Mouse (Mus musculus): ENCODE measurements around the gene Olfr968. TPM values are rescaled to one million over a fixed set of nuclear protein-coding genes. Genes with fewer than 3 reads are reported as not detected.

The Olfr968 gene
- not detected in 2 replicates for polyA plus RNA-seq (2012; rRNA removed)

DNA sequence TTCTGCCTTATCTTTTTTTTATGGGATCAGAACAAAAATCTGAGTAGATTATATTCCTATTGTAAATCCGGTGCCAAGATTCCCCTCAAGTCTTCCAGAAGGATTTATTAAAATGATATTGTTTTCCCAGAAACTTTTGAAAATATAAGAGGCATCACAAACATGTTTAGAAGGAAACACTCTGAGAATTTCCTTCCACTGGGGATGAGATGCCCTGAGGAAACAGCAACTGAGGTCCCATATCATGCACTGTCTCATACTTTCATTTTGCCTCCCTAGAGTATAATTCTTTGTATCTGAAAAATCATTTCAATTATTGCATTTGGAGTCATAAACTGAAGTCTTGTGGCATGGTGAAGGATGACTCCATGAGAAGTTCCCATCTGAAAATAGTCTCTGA, at the start of gene Olfr968:
Gene Olfr968 (minus strand): TSS at position 101 of the 400 bp plus-strand sequence.
- no peak for DNase-seq (ENCODE audit: low read depth in 1 of 2, low spot score in 2 of 2)
- Histone ChIP-seq H3K36me3 (ENCODE audit: control insufficient read depth, insufficient read depth, low read length) (no peaks in the 10 kb centered on the region), H3K27me3 (ENCODE audit: control insufficient read depth, insufficient read depth, low read length) (no peaks in the 10 kb centered on the region), H3K4me1 (ENCODE audit: control insufficient read depth, insufficient read depth, insufficient read length) (no peaks in the 10 kb centered on the region), H3K4me3 (ENCODE audit: extremely low read depth, insufficient read depth, insufficient read length) (no peak within 1 kb of the TSS), H3K27ac (ENCODE audit: insufficient read depth, low read length) (no peak within 1 kb of the TSS)
- no peak for TF ChIP-seq CTCF (IDR thresholded peaks at IDR 0.05; ENCODE audit: extremely low read depth, insufficient read depth, insufficient read length, insufficient replicate concordance)
- TF ChIP-seq POLR2A (IDR thresholded peaks at IDR 0.05; ENCODE audit: low read depth, low read length) = no peak
- WGBS = 78% methylated on average over 1 of the region's 1 CpGs

DNA sequence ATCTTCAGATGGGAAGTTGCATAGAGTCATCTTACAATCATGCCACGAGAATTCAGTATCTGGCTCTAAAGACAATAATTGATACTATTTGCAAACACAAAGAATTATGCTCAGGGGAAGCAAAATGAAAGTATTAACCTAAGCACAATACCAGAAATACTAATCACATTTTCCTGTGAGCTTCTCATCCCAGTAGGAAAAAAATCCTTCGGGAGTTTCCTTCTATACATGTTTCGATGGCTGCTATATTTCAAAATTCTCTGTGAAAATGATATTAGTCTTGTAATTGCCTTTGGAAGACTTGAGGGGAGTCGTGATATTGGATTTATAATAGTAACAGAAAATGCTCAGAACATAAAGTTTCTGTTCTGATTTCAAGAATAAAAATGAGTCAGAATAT, 25.5 kb upstream of the Olfr968 start, which contains the start of gene Olfr970:
Gene Olfr970 (plus strand): TSS at position 301 of the 400 bp plus-strand sequence.
- TF ChIP-seq POLR2A (IDR thresholded peaks at IDR 0.05; ENCODE audit: low read depth, low read length) = no peak
- TF ChIP-seq CTCF (IDR thresholded peaks at IDR 0.05; ENCODE audit: extremely low read depth, insufficient read depth, insufficient read length, insufficient replicate concordance) = no peak
- H3K4me3 ChIP-seq (ENCODE audit: extremely low read depth, insufficient read depth, insufficient read length) = no peak within 1 kb of the TSS
- no peak for DNase-seq (ENCODE audit: low read depth in 1 of 2, low spot score in 2 of 2)
- no peaks in the 10 kb centered on the region for H3K36me3 ChIP-seq (ENCODE audit: control insufficient read depth, insufficient read depth, low read length)
- H3K27ac ChIP-seq (ENCODE audit: insufficient read depth, low read length) = no peak within 1 kb of the TSS
- no peaks in the 10 kb centered on the region for H3K4me1 ChIP-seq (ENCODE audit: control insufficient read depth, insufficient read depth, insufficient read length)
- 76% methylated on average over 4 of the region's 4 CpGs for WGBS
- H3K27me3 ChIP-seq (ENCODE audit: control insufficient read depth, insufficient read depth, low read length) = no peaks in the 10 kb centered on the region

DNA sequence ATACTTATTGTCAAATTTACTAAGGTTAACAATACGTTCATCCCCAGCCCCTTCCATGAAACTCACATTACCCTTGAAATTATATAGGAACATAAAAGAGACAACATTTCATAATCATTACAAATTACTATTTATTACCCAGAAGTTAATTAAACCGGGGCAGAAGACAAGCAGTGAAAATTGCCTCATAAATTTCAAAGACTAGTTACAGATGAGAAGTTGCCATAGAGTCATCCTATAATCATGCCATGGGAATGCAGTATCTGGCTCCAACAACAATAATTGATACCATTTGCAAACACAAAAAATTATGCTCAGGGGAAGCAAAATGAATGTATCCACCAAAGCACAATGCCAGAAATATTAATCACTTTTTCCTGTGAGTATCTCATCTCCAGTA, 7.5 kb upstream of the Olfr968 start, which contains the start of gene Olfr969:
Gene Olfr969 (plus strand): TSS at position 388 of the 400 bp plus-strand sequence.
- 86% methylated on average over 2 of the region's 2 CpGs for WGBS
- no peak within 1 kb of the TSS for H3K4me3 ChIP-seq (ENCODE audit: extremely low read depth, insufficient read depth, insufficient read length)
- H3K36me3 ChIP-seq (ENCODE audit: control insufficient read depth, insufficient read depth, low read length) = no peaks in the 10 kb centered on the region
- DNase-seq (ENCODE audit: low read depth in 1 of 2, low spot score in 2 of 2) = no peak
- H3K27ac ChIP-seq (ENCODE audit: insufficient read depth, low read length) = no peak within 1 kb of the TSS
- H3K27me3 ChIP-seq (ENCODE audit: control insufficient read depth, insufficient read depth, low read length) = no peaks in the 10 kb centered on the region
- TF ChIP-seq CTCF (IDR thresholded peaks at IDR 0.05; ENCODE audit: extremely low read depth, insufficient read depth, insufficient read length, insufficient replicate concordance) (no peak), POLR2A (IDR thresholded peaks at IDR 0.05; ENCODE audit: low read depth, low read length) (no peak)
- no peaks in the 10 kb centered on the region for H3K4me1 ChIP-seq (ENCODE audit: control insufficient read depth, insufficient read depth, insufficient read length)

- no peak for DNase-seq (ENCODE audit: low read depth in 1 of 2, low spot score in 2 of 2)
- WGBS = 81% methylated on average over 1 of the region's 1 CpGs
- Histone ChIP-seq H3K27me3 (ENCODE audit: control insufficient read depth, insufficient read depth, low read length) (no peaks in the 10 kb centered on the region), H3K27ac (ENCODE audit: insufficient read depth, low read length) (no peak overlapping the region), H3K4me3 (ENCODE audit: extremely low read depth, insufficient read depth, insufficient read length) (no peak overlapping the region), H3K4me1 (ENCODE audit: control insufficient read depth, insufficient read depth, insufficient read length) (no peaks in the 10 kb centered on the region), H3K36me3 (ENCODE audit: control insufficient read depth, insufficient read depth, low read length) (no peaks in the 10 kb centered on the region)
- no peak for TF ChIP-seq CTCF (IDR thresholded peaks at IDR 0.05; ENCODE audit: extremely low read depth, insufficient read depth, insufficient read length, insufficient replicate concordance)
- no peak for TF ChIP-seq POLR2A (IDR thresholded peaks at IDR 0.05; ENCODE audit: low read depth, low read length)
Observed at GRCm38 (mm10) chr9:39746428-39746827, 36.6 kb downstream of the Olfr968 start.

GRCm38 (mm10) chr9:39745949-39746348, 37.1 kb downstream of the Olfr968 start, which contains the start of gene Olfr967:
Gene Olfr967 (plus strand): TSS chr9:39746249.
- Histone ChIP-seq H3K36me3 (ENCODE audit: control insufficient read depth, insufficient read depth, low read length) (no peaks in the 10 kb centered on the region), H3K4me1 (ENCODE audit: control insufficient read depth, insufficient read depth, insufficient read length) (no peaks in the 10 kb centered on the region), H3K27me3 (ENCODE audit: control insufficient read depth, insufficient read depth, low read length) (no peaks in the 10 kb centered on the region), H3K27ac (ENCODE audit: insufficient read depth, low read length) (no peak within 1 kb of the TSS), H3K4me3 (ENCODE audit: extremely low read depth, insufficient read depth, insufficient read length) (no peak within 1 kb of the TSS)
- DNase-seq (ENCODE audit: low read depth in 1 of 2, low spot score in 2 of 2) = no peak
- TF ChIP-seq POLR2A (IDR thresholded peaks at IDR 0.05; ENCODE audit: low read depth, low read length) (no peak), CTCF (IDR thresholded peaks at IDR 0.05; ENCODE audit: extremely low read depth, insufficient read depth, insufficient read length, insufficient replicate concordance) (no peak)

DNA sequence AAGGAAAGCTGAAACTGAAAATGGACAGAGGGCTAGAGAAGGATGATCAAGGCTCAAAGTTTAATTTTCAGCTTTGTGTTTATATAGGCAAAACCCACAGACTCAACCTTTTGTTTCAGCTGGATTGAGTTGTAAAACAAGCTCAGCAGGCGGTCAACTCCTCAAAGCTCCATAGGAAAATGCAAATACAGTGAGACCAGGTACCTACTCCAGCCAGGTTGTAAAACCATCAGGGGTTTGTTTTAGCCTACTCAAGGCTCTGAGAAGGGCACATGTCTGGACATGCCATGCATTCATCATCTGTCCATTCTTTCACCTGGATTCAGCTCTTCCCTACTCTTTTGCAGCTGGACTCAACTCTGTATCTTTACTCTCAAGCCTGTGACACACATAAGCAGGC, 42.3 kb downstream of the Olfr968 start:
- Histone ChIP-seq H3K36me3 (ENCODE audit: control insufficient read depth, insufficient read depth, low read length) (no peaks in the 10 kb centered on the region), H3K27ac (ENCODE audit: insufficient read depth, low read length) (no peak overlapping the region), H3K27me3 (ENCODE audit: control insufficient read depth, insufficient read depth, low read length) (no peaks in the 10 kb centered on the region), H3K4me1 (ENCODE audit: control insufficient read depth, insufficient read depth, insufficient read length) (no peaks in the 10 kb centered on the region), H3K4me3 (ENCODE audit: extremely low read depth, insufficient read depth, insufficient read length) (no peak overlapping the region)
- no peak for TF ChIP-seq POLR2A (IDR thresholded peaks at IDR 0.05; ENCODE audit: low read depth, low read length)
- TF ChIP-seq CTCF (IDR thresholded peaks at IDR 0.05; ENCODE audit: extremely low read depth, insufficient read depth, insufficient read length, insufficient replicate concordance) = no peak
- no peak for DNase-seq (ENCODE audit: low read depth in 1 of 2, low spot score in 2 of 2)
- WGBS = 92% methylated on average over 1 of the region's 1 CpGs

DNA sequence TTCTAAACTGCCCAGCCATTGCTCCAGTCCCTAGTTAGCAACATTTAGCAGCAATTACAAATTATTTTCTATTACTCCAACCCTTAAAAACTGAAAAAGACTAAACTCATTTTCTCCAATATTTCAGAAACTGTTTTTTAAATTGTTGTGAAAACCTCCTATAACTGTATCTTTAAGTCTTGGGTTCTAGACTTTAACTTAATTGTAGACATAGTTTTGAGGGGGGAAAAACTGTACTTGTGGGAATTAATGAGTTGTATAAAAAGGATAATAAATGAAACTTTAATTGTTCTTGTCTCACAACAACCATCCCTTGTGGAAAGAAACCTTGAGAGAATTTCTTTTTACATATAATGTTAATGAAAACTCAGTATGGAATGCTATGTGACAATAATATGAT, 52.4 kb downstream of the Olfr968 start, which contains the start of gene Olfr150:
Gene Olfr150 (plus strand): TSS at position 301 of the 400 bp plus-strand sequence.
- H3K27me3 ChIP-seq (ENCODE audit: control insufficient read depth, insufficient read depth, low read length) = no peaks in the 10 kb centered on the region

More for the DNA sequence above, 52.4 kb downstream of the Olfr968 start, which contains the start of gene Olfr150:
- TF ChIP-seq CTCF (IDR thresholded peaks at IDR 0.05; ENCODE audit: extremely low read depth, insufficient read depth, insufficient read length, insufficient replicate concordance) (no peak), POLR2A (IDR thresholded peaks at IDR 0.05; ENCODE audit: low read depth, low read length) (no peak)
- Histone ChIP-seq H3K4me3 (ENCODE audit: extremely low read depth, insufficient read depth, insufficient read length) (no peak within 1 kb of the TSS), H3K36me3 (ENCODE audit: control insufficient read depth, insufficient read depth, low read length) (no peaks in the 10 kb centered on the region), H3K27ac (ENCODE audit: insufficient read depth, low read length) (no peak within 1 kb of the TSS), H3K4me1 (ENCODE audit: control insufficient read depth, insufficient read depth, insufficient read length) (no peaks in the 10 kb centered on the region)
- DNase-seq (ENCODE audit: low read depth in 1 of 2, low spot score in 2 of 2) = no peak

Other genes with a start within 250 kb of the Olfr968 start
- gene Olfr958, start 229.2 kb downstream of the Olfr968 start, polyA plus RNA-seq (2012; rRNA removed) = not detected in 2 replicates
- not detected in 2 replicates for gene Olfr959, start 207.7 kb downstream of the Olfr968 start, polyA plus RNA-seq (2012; rRNA removed)
- not detected in 2 replicates for gene AW551984, start 178.8 kb downstream of the Olfr968 start, polyA plus RNA-seq (2012; rRNA removed)
- not detected in 2 replicates for gene Olfr148, start 172.6 kb downstream of the Olfr968 start, polyA plus RNA-seq (2012; rRNA removed)
- not detected in 2 replicates for gene Olfr960, start 161.9 kb downstream of the Olfr968 start, polyA plus RNA-seq (2012; rRNA removed)
- gene Olfr961, start 138.2 kb downstream of the Olfr968 start, polyA plus RNA-seq (2012; rRNA removed) = not detected in 2 replicates
- gene Olfr963, start 116.0 kb downstream of the Olfr968 start, polyA plus RNA-seq (2012; rRNA removed) = not detected in 2 replicates
- gene Olfr149, start 76.1 kb downstream of the Olfr968 start, polyA plus RNA-seq (2012; rRNA removed) = not detected in 2 replicates
- not detected in 2 replicates for gene Olfr965, start 71.9 kb downstream of the Olfr968 start, polyA plus RNA-seq (2012; rRNA removed)
- not detected in 2 replicates for gene Olfr150, start 52.3 kb downstream of the Olfr968 start, polyA plus RNA-seq (2012; rRNA removed)
- not detected in 2 replicates for gene Olfr967, start 37.0 kb downstream of the Olfr968 start, polyA plus RNA-seq (2012; rRNA removed)
- not detected in 2 replicates for gene Olfr969, start 7.7 kb upstream of the Olfr968 start, polyA plus RNA-seq (2012; rRNA removed)
- not detected in 2 replicates for gene Olfr970, start 25.6 kb upstream of the Olfr968 start, polyA plus RNA-seq (2012; rRNA removed)
- gene Olfr971, start 53.6 kb upstream of the Olfr968 start, polyA plus RNA-seq (2012; rRNA removed) = not detected in 2 replicates
- gene Olfr972, start 83.2 kb upstream of the Olfr968 start, polyA plus RNA-seq (2012; rRNA removed) = not detected in 2 replicates
- gene Olfr229, start 124.1 kb upstream of the Olfr968 start, polyA plus RNA-seq (2012; rRNA removed) = not detected in 2 replicates
- not detected in 2 replicates for gene Olfr974, start 154.2 kb upstream of the Olfr968 start, polyA plus RNA-seq (2012; rRNA removed)
- gene Olfr975, start 168.8 kb upstream of the Olfr968 start, polyA plus RNA-seq (2012; rRNA removed) = not detected in 2 replicates
- gene Olfr976, start 177.9 kb upstream of the Olfr968 start, polyA plus RNA-seq (2012; rRNA removed) = not detected in 2 replicates
- not detected in 2 replicates for gene Olfr978, start 208.9 kb upstream of the Olfr968 start, polyA plus RNA-seq (2012; rRNA removed)
- gene Olfr979, start 220.2 kb upstream of the Olfr968 start, polyA plus RNA-seq (2012; rRNA removed) = not detected in 2 replicates
- gene Olfr980, start 226.3 kb upstream of the Olfr968 start, polyA plus RNA-seq (2012; rRNA removed) = not detected in 2 replicates
- gene Olfr981, start 238.2 kb upstream of the Olfr968 start, polyA plus RNA-seq (2012; rRNA removed) = not detected in 2 replicates